Mouse (Mus musculus): ENCODE measurements around the gene Mal.

DNA sequence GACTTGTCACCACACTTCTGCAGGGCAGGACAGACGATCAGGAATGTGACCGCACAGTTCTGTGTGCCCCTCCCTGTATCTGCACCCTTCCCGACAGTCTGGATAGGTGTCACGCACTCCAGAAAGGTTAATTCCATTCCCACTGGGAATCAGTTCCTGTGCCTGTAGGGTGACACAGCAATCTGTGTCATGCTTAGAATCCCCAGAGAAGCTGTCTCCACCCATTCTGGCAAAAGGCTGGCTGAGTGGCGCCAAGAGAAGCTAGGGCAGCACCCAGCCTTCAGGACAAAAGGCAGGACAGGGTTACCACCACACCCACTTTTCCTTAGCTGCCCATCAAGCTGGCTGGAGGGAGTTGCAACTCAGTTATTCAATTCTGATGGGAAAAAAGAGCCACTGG lies 6.6 kb downstream of the Mal start:
- TF ChIP-seq CTCF (IDR thresholded peaks at IDR 0.05; ENCODE audit: extremely low read depth, insufficient read depth, insufficient read length, insufficient replicate concordance) (no peak), POLR2A (IDR thresholded peaks at IDR 0.05; ENCODE audit: low read depth, low read length) (no peak)
